Mouse (Mus musculus) Patski (cell line): ENCODE measurements at regions not wholly inside any gene's neighbourhood (a gene's known extent, or its start where the extent isn't known, plus 50 kb on each side); places are given as distances from the start of the nearest gene placed in this dataset.

Experiments used
- ATAC-seq: fragments of 100-300 bp; one replicate; pipeline ENCODE4 v1.8.0; 2021
- CTCF ChIA-PET: fragments of 350-600 bp; sonication (Branson Sonifier 250); formaldehyde crosslinking; loops from one replicate; lab custom pipeline; 2022; ENCODE audit warnings: inconsistent platforms; lab: Charles Lee
- POLR2A ChIA-PET: fragments of 350-600 bp; sonication (Branson Sonifier 250); formaldehyde crosslinking; loops from one replicate; lab custom pipeline; 2022; ENCODE audit warnings: antibody characterized with exemption, inconsistent platforms; lab: Charles Lee
- DNase-seq: peaks from one replicate; pipeline ENCODE4 v3.0.0-alpha.2; 2011; ENCODE audit warnings: low read depth, low spot score
- H3K27me3 ChIP-seq: fragments of 371-371 bp; one replicate; pipeline ENCODE4 v1.5.1; 2021
- CTCF ChIP-seq: fragments of 100-300 bp; IDR thresholded peaks from one replicate; pipeline ENCODE4 v1.5.1; 2021
- in situ Hi-C: fragments of 300-500 bp; cut with MboI; formaldehyde crosslinking; loops from 3 replicates; pipeline ENCODE4 v1.11.1; 2018; ENCODE audit warnings: low pct_unique_long_range_greater_than_20kb, mixed read lengths

GRCm38 (mm10) chr10:104592009-104592603 lies 398.3 kb downstream of the Gm4340 start:
- ATAC-seq (no peak), DNase-seq (no peak)
- in situ Hi-C loops = no loop called here
- CTCF ChIA-PET = no interaction called here
- POLR2A ChIA-PET = no interaction called here
- H3K27me3 ChIP-seq = no peaks in the 10 kb centered on the region
- no peak for TF ChIP-seq CTCF

GRCm38 (mm10) chr10:104595920-104596319 lies 402.1 kb downstream of the Gm4340 start:
- in situ Hi-C loops = no loop called here
- no peak for ATAC-seq
- CTCF ChIA-PET = no interaction called here
- no peak for DNase-seq
- no peak for TF ChIP-seq CTCF
- POLR2A ChIA-PET = interaction anchor here (0.6 kb wide), 1 partner anchor 43 kb away, joined by 3 read pairs; no protein-coding TSS in a partner anchor
- no peaks in the 10 kb centered on the region for H3K27me3 ChIP-seq

- CTCF ChIA-PET = no interaction called here
- no peak for DNase-seq
- no peaks in the 10 kb centered on the region for H3K27me3 ChIP-seq
- in situ Hi-C loops = no loop called here
- ATAC-seq = no peak
- POLR2A ChIA-PET = no interaction called here
- no peak for TF ChIP-seq CTCF
Measured at GRCm38 (mm10) chr10:104627629-104628028, 433.8 kb downstream of the Gm4340 start.

GRCm38 (mm10) chr10:104651020-104651419 lies 457.2 kb downstream of the Gm4340 start:
- ATAC-seq (no peak), DNase-seq (no peak)
- no peak for TF ChIP-seq CTCF
- in situ Hi-C loops = no loop called here
- POLR2A ChIA-PET = no interaction called here
- H3K27me3 ChIP-seq = no peaks in the 10 kb centered on the region
- CTCF ChIA-PET = no interaction called here

GRCm38 (mm10) chr10:104660298-104660697 lies 466.5 kb downstream of the Gm4340 start:
- TF ChIP-seq CTCF = no peak
- in situ Hi-C loops = no loop called here
- ChIA-PET CTCF (no interaction called here), POLR2A (no interaction called here)
- DNase-seq (no peak), ATAC-seq (no peak)
- H3K27me3 ChIP-seq = no peaks in the 10 kb centered on the region

DNA sequence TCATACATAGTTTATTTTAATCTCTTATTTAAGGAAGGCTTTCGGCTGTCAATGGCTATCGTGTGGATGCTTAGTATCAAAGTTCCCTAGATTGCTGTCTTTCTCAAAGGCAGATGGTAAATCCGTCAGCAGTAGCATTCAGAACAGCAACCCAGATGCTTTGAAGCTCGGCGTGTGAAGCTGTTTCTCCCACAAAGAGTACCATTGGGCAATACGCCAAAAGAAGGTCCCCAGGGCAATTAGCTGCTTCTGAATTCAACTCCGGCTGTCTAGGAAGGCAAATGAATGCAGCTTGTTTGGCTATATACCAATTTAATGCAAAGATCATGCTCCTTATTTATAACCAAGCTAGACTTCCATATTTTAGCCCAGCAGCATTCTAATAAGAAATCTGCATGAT lies 467.8 kb downstream of the Gm4340 start:
- no peaks in the 10 kb centered on the region for H3K27me3 ChIP-seq
- TF ChIP-seq CTCF = no peak
- ChIA-PET POLR2A (no interaction called here), CTCF (no interaction called here)
- ATAC-seq (no peak), DNase-seq (no peak)
- in situ Hi-C loops = no loop called here

DNA sequence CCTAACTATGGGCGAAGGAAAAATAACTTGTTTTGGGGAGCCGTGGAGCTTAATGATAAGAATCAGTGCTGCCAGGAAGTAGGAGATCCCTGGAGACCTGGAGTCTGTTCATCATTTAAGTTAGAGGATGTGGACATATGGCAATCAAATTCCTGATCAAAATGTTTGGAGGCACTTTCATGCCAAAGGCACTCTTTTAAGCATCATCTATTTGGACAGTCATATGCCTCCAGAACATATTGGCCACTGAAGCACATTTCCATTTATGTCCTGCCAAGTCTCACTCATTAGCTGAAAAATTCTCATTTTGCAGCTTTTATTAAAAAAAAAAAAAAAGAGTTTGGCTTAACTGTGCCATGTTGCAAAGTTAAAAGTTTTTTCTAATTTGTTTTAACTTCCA lies 474.4 kb downstream of the Gm4340 start:
- ATAC-seq (no peak), DNase-seq (no peak)
- TF ChIP-seq CTCF = no peak
- in situ Hi-C loops = no loop called here
- H3K27me3 ChIP-seq = no peaks in the 10 kb centered on the region
- POLR2A ChIA-PET = no interaction called here
- CTCF ChIA-PET = no interaction called here

- ATAC-seq = no peak
- CTCF ChIA-PET = interaction anchor here (1.6 kb wide), 1 partner anchor 8 kb away, joined by 5 read pairs; no protein-coding TSS in a partner anchor
Measured at GRCm38 (mm10) chr10:104684717-104685336, 491.0 kb downstream of the Gm4340 start.

DNA sequence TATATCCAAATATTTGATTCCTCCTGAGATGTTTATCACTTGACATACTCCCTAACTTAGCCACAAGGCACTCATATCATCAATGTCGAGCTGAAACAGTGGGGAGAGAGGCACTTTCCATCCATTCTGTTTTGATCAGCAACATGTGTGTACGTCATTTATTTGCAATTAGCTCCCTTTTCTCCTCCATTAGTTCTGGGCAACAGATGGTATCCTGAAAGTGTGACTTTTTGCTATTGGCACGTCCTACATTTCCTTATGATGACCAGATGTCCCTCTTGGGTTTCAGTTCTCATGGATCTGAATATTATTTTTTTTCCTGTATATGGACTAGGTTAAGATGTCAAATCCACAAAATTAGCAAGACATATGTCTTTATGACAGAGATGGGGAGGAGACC lies 492.0 kb downstream of the Gm4340 start:
- TF ChIP-seq CTCF = no peak
- in situ Hi-C loops = no loop called here
- DNase-seq = no peak
- CTCF ChIA-PET = interaction anchor here (1.6 kb wide), 1 partner anchor 9 kb away, joined by 5 read pairs; no protein-coding TSS in a partner anchor
- ATAC-seq = no peak
- H3K27me3 ChIP-seq = no peaks in the 10 kb centered on the region
- POLR2A ChIA-PET = no interaction called here

More at GRCm38 (mm10) chr10:104684717-104685336, 491.0 kb downstream of the Gm4340 start:
- H3K27me3 ChIP-seq = no peaks in the 10 kb centered on the region
- TF ChIP-seq CTCF = no peak
- no peak for DNase-seq
- in situ Hi-C loops = no loop called here
- POLR2A ChIA-PET = no interaction called here

GRCm38 (mm10) chr10:104686669-104687068 lies 492.8 kb downstream of the Gm4340 start:
- TF ChIP-seq CTCF = no peak
- CTCF ChIA-PET = interaction anchor here (1.6 kb wide), 1 partner anchor 10 kb away, joined by 5 read pairs; no protein-coding TSS in a partner anchor
- POLR2A ChIA-PET = no interaction called here
- in situ Hi-C loops = no loop called here
- ATAC-seq (no peak), DNase-seq (no peak)
- H3K27me3 ChIP-seq = no peaks in the 10 kb centered on the region

DNA sequence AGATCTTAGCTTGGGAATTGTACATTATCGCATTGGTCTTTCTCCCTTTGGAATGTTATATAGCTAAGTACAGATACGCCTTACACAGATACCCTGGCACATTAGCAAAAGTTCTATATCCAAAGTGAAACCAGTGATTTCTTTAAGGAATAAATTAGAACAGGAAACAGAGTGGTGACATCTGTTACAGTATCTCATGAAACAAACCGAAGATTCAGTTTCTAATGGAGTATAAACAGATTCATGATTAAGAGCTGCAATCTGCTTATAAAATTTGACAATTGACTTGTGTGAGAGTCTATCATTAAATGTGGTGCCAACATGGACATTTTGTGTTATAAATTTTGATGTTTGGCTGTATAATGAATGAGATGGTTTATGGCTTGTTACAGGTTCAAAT lies 501.1 kb downstream of the Gm4340 start:
- TF ChIP-seq CTCF = no peak
- DNase-seq = no peak
- ChIA-PET CTCF (no interaction called here), POLR2A (no interaction called here)
- H3K27me3 ChIP-seq = no peaks in the 10 kb centered on the region
- ATAC-seq = no peak
- in situ Hi-C loops = no loop called here
